Mouse (Mus musculus) megakaryocyte-erythroid progenitor cell, adult 5 weeks (primary cell): ENCODE results near the gene Cct6b. TPM values are rescaled to one million over a fixed set of nuclear protein-coding genes. Genes with fewer than 3 reads are reported as not detected.

Source experiments
- polyA plus RNA-seq: library from polyadenylated mRNA; stranded (reverse); fragments of >175 nt; gene quantifications from 2 replicates; pipeline ENCODE4 v1.2.3, GENCODE M21; 2012

Gene Cct6b
- polyA plus RNA-seq: 0.19 TPM in 1 of 2 replicates, not detected in the other

DNA sequence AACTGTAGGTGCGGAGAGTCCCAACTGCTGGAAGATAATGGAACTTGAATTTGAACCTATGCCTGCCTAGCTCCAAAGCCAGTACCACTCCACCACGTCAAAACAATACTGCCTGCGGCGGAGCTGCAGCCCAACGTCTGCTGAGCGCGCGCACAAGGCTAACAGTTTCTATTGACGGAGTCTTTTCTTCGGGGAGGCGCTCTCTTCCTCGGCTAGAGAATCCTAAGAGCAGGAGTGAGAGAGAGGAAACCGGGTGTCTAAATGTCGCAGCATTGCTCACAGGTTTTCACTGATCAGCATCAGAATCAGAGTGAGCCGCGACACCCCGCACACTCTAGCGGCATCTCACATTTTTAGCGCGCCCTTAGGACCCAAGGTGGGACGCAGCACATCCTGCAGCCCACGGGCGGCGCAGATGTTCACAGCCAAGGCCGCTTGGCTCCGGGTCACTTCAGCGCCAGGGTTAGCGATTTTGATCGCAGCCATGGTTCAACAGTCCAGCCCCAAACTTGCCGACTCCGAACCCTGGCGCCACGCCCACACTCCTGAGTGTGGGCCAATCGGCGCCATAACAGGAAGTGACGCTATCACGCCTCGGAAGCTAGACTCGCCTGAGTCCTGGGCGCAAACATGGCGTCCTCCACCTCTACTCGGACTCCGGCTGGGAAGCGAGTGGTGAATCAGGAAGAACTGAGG, at the start of gene Cct6b, which contains the start of gene Zfp830:
Cct6b (minus strand) TSS at position 580 of the 696 bp plus-strand sequence.
Zfp830 (plus strand) TSS at position 604 of the 696 bp plus-strand sequence.

DNA sequence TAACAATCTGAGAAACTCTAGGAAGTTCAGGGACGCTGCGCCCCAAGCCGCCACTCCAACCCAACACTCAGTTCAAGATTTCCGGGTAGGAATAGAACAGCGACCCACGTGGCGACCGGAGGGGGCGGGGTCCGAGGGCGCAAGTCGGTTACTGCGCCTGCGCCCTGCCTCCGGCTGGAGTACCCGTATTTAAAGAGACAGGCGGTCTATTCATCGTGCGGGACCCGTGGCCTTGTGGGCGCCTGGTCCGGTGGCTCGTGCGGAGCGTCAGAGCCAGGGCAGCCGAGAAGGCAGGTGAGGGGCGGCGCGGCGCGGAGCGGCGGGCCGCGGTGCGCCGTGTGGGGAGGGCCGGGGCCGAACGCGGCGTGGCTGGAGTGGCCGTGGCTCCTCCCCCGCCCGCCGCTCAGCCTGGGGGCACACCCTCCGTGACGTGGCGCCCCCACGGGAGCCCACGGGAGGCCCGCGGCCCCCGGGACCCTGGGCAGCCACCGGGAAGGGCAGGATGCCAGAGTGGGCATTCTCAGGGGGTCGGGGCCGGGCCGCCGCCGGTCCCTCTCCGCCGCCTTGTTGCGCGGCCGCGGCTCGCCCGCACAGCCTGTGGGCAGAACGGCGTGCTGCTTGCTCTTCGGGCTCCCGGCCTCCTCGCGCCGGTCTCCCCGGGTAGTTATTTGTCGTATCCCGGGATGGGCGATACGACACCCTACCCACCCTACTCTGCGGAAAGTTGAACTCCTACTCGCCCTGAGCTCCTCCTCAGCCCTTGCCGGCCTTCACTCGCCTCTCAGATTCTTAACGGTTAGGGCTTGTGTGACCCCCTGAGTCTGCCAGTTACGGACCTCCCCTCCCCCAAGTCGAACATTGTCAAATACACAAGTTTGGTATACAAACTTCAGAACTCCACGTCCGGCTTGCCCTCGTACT, 17.1 kb upstream of the Cct6b start, which contains the start of gene Lig3:
Lig3 (plus strand) TSS at position 126 of the 921 bp plus-strand sequence.

Other genes starting within 250 kb of the Cct6b start
- gene Zfp830, start within 50 bp of the Cct6b start, polyA plus RNA-seq: 22.5 and 27.1 TPM in 2 replicates
- gene Lig3, start 16.8 kb upstream of the Cct6b start, polyA plus RNA-seq: 38.9 and 42.0 TPM in 2 replicates
- 12.7 and 16.5 TPM in 2 replicates for gene Rffl, start 106.9 kb upstream of the Cct6b start, polyA plus RNA-seq
- 13.9 and 15.7 TPM in 2 replicates for gene Rad51d, start 126.3 kb upstream of the Cct6b start, polyA plus RNA-seq
- gene Fndc8, start 127.8 kb upstream of the Cct6b start, polyA plus RNA-seq: not detected in 2 replicates
- gene Nle1, start 144.1 kb upstream of the Cct6b start, polyA plus RNA-seq: 58.8 and 65.9 TPM in 2 replicates
- 0.07 and 0.08 TPM in 2 replicates for gene Unc45b, start 146.2 kb upstream of the Cct6b start, polyA plus RNA-seq
- gene Slfn5, start 187.0 kb upstream of the Cct6b start, polyA plus RNA-seq: 0.26 and 1.1 TPM in 2 replicates
- gene Slfn9, start 227.5 kb upstream of the Cct6b start, polyA plus RNA-seq: 4.4 and 5.7 TPM in 2 replicates